Mouse (Mus musculus): ENCODE data around the gene Tmem127.

- no peak for TF ChIP-seq GATA1 (IDR thresholded peaks at IDR 0.05; ENCODE audit: low read length)
- no peak for TF ChIP-seq TAL1 (IDR thresholded peaks at IDR 0.05; ENCODE audit: low read length)
Measured at GRCm38 (mm10) chr2:127251880-127252527, 4.3 kb downstream of the Tmem127 start.
